Mouse (Mus musculus) heart, embryonic 10.5 days (tissue): ENCODE results near the gene Trnau1ap. TPM values are rescaled to one million over a fixed set of nuclear protein-coding genes. Genes with fewer than 3 reads are reported as not detected.

Source experiments
- DNase-seq: peaks from one replicate; pipeline ENCODE4 v3.0.0-alpha.2; 2017; ENCODE audit warnings: low spot score
- H3K27ac ChIP-seq: fragments of 300-500 bp; sonication (generic); 2 replicates; pipeline ENCODE4 v1.5.1; 2016; ENCODE audit warnings: mild to moderate bottlenecking
- H3K27me3 ChIP-seq: fragments of 300-500 bp; sonication (generic); 2 replicates; pipeline ENCODE4 v1.6.1; 2016; ENCODE audit warnings: mild to moderate bottlenecking; ENCODE audit not compliant: poor library complexity, insufficient read depth, severe bottlenecking
- H3K36me3 ChIP-seq: fragments of 300-500 bp; sonication (generic); 2 replicates; pipeline ENCODE4 v1.6.1; 2016; ENCODE audit warnings: mild to moderate bottlenecking, moderate library complexity
- H3K4me1 ChIP-seq: fragments of 300-500 bp; sonication (generic); 2 replicates; pipeline ENCODE4 v1.6.1; 2016; ENCODE audit warnings: mild to moderate bottlenecking
- H3K4me3 ChIP-seq: fragments of 300-500 bp; sonication (generic); 2 replicates; pipeline ENCODE4 v1.5.1; 2016; ENCODE audit warnings: mild to moderate bottlenecking, moderate library complexity
- H3K9me3 ChIP-seq: fragments of 300-500 bp; sonication (generic); 2 replicates; pipeline ENCODE4 v1.6.1; 2016; ENCODE audit warnings: mild to moderate bottlenecking, moderate library complexity
- WGBS: fragments of 180-500 bp; shearing (Covaris S2); methylation state at CpG from one replicate; pipeline ENCODE4 v1.1.7; 2016; 5-methylcytosine and 5-hydroxymethylcytosine counted together
- polyA plus RNA-seq: library from polyadenylated mRNA; unstranded; fragments of >200 nt; fragmentation: Nextera tagmentation; extraction: Ambion mirVana; gene quantifications from 2 replicates; pipeline ENCODE4 v1.2.1, GENCODE M21; 2016

Trnau1ap gene
- polyA plus RNA-seq, 1 experiment from 2014 or later: 92.0 TPM

DNA sequence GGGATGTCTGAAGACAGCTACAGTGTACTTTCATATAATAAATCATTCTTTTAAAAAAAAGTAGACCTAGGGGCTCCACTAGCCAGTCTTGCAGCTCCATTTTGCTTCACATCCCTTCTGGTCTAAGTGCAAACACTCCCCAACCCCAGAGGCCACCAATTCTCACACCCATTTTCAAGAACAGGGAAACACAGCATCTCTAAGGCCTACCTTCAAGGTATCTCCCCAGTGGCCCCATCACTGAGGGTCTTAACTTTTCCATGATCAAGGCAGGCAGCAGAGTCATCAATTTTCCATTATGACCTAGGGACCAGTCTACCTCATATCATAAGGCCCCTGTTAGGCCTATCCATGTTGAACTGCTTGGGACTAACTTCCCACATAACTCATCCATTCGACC is 22.1 kb upstream of the Trnau1ap start:
- no peak for DNase-seq
- no peaks in the 10 kb centered on the region for H3K27me3 ChIP-seq
- peaks cover 28% of the 10 kb centered on the region for H3K36me3 ChIP-seq
- 20% methylated on average over 1 of the region's 1 CpGs for WGBS
- H3K4me3 ChIP-seq: peak overlapping the region; percentile 76
- peaks cover 10% of the 10 kb centered on the region; the same call in 1 of the 2 replicates for H3K4me1 ChIP-seq
- H3K27ac ChIP-seq: peak overlapping the region; percentile 92; the same call in 1 of the 2 replicates
- no peaks in the 10 kb centered on the region for H3K9me3 ChIP-seq

GRCm38 (mm10) chr4:132350854-132351253 is 21.5 kb upstream of the Trnau1ap start:
- Histone ChIP-seq H3K27me3 (no peaks in the 10 kb centered on the region), H3K9me3 (no peaks in the 10 kb centered on the region), H3K27ac (no peak overlapping the region), H3K36me3 (peaks cover 23% of the 10 kb centered on the region), H3K4me3 (no peak overlapping the region), H3K4me1 (peaks cover 10% of the 10 kb centered on the region; the same call in 1 of the 2 replicates)
- WGBS: 69% methylated on average over 3 of the region's 3 CpGs
- no peak for DNase-seq

- WGBS: 40% methylated on average over 2 of the region's 2 CpGs
- no peak overlapping the region for H3K27ac ChIP-seq
- H3K4me1 ChIP-seq: peaks cover 16% of the 10 kb centered on the region
- no peak for DNase-seq
- H3K27me3 ChIP-seq: no peaks in the 10 kb centered on the region
- H3K36me3 ChIP-seq: peaks cover 23% of the 10 kb centered on the region
- no peak overlapping the region for H3K4me3 ChIP-seq
- no peaks in the 10 kb centered on the region for H3K9me3 ChIP-seq
These were observed 20.9 kb upstream of the Trnau1ap start for GRCm38 (mm10) chr4:132350123-132350740.

GRCm38 (mm10) chr4:132349495-132350122 is 20.3 kb upstream of the Trnau1ap start:
- H3K27me3 ChIP-seq: no peaks in the 10 kb centered on the region
- H3K9me3 ChIP-seq: no peaks in the 10 kb centered on the region
- peaks cover 20% of the 10 kb centered on the region for H3K4me1 ChIP-seq
- H3K4me3 ChIP-seq: no peak overlapping the region
- whole genome bisulfite sequencing: 62% methylated on average over 3 of the region's 3 CpGs
- no peak overlapping the region for H3K27ac ChIP-seq
- DNase-seq: no peak
- peaks cover 23% of the 10 kb centered on the region for H3K36me3 ChIP-seq

- DNase-seq: no peak
- 62% methylated on average over 3 of the region's 3 CpGs for WGBS
- no peak overlapping the region for H3K27ac ChIP-seq
- H3K4me3 ChIP-seq: no peak overlapping the region
- H3K9me3 ChIP-seq: no peaks in the 10 kb centered on the region
- H3K4me1 ChIP-seq: peaks cover 39% of the 10 kb centered on the region
- H3K36me3 ChIP-seq: peaks cover 21% of the 10 kb centered on the region
- no peaks in the 10 kb centered on the region for H3K27me3 ChIP-seq
These were observed 17.3 kb upstream of the Trnau1ap start for GRCm38 (mm10) chr4:132346661-132347060.

DNA sequence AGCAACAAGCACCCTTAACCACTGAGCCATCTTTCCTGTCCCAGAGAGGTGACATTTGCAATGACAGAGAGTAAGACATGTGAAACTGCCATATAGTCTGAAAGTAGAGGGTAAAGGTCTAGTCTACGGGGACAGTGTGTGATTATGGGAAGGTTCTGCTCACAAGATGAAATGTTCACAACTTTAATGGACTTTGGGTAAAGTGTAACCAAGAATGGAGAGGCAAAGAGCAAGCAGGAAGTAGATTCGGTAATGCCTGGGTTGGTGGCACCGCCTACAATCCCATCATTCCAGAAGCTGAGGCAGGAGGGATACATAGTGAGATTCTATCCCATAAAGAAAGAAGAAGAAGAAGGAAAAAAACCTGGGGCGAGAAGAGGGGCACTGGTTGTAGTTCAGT is 16.9 kb upstream of the Trnau1ap start:
- Histone ChIP-seq H3K27ac (no peak overlapping the region), H3K36me3 (peaks cover 20% of the 10 kb centered on the region), H3K27me3 (no peaks in the 10 kb centered on the region), H3K4me3 (no peak overlapping the region; the same call in 1 of the 2 replicates), H3K4me1 (peaks cover 39% of the 10 kb centered on the region), H3K9me3 (no peaks in the 10 kb centered on the region)
- DNase-seq: no peak
- WGBS: 83% methylated on average over 4 of the region's 4 CpGs

GRCm38 (mm10) chr4:132345843-132346212 is 16.5 kb upstream of the Trnau1ap start:
- Histone ChIP-seq H3K4me1 (peaks cover 35% of the 10 kb centered on the region), H3K36me3 (peaks cover 16% of the 10 kb centered on the region), H3K27ac (no peak overlapping the region; the same call in 1 of the 2 replicates), H3K4me3 (peak overlapping the region; percentile 91), H3K27me3 (no peaks in the 10 kb centered on the region), H3K9me3 (no peaks in the 10 kb centered on the region)
- WGBS: 49% methylated on average over 5 of the region's 5 CpGs
- no peak for DNase-seq

- Histone ChIP-seq H3K27ac (peak overlapping the region; percentile 98), H3K36me3 (peaks cover 12% of the 10 kb centered on the region), H3K27me3 (no peaks in the 10 kb centered on the region), H3K4me3 (peak overlapping the region; percentile 91), H3K4me1 (peaks cover 35% of the 10 kb centered on the region), H3K9me3 (no peaks in the 10 kb centered on the region)
- DNase-seq: peak; percentile 96
- under 1% methylated on average over 83 of the region's 83 CpGs for whole genome bisulfite sequencing
These were observed 16.0 kb upstream of the Trnau1ap start for GRCm38 (mm10) chr4:132345135-132345842.

DNA sequence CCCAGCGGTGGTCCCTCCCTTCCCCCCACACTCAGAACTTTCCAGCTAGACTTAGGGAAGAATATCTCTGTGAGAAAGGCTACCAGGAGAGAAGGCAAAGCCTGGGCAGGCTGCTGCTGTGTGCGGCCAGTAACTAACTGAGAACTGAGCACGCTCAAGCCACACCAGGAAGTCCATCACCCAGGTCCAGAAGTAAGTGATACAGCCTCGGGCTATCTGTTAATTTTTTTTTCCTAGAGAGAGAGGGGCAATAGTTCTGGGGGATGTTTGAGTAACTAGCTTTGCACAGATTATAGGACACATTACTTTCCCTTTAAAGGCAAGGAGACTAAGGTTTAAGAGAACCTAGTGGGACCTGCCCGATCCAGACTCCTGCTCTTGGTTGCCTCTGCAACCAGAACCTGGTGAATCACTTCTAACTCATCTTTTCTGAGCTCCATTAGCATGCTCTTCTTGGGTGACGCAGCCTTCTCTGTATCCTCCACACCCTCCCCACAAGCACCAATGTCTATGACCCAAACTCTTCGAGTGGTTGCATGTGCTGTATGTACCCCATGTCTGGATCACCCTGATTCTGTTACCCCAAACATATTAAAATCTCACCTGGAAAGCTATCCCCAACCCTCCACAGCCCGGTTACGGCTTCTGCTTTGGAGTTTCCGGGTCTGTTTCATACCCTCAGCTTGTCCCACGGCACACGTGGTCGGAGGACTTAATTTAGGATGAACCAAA is 15.2 kb upstream of the Trnau1ap start:
- DNase-seq: peak; percentile 83
- Histone ChIP-seq H3K9me3 (no peaks in the 10 kb centered on the region), H3K27ac (peak overlapping the region; percentile 98)

DNA sequence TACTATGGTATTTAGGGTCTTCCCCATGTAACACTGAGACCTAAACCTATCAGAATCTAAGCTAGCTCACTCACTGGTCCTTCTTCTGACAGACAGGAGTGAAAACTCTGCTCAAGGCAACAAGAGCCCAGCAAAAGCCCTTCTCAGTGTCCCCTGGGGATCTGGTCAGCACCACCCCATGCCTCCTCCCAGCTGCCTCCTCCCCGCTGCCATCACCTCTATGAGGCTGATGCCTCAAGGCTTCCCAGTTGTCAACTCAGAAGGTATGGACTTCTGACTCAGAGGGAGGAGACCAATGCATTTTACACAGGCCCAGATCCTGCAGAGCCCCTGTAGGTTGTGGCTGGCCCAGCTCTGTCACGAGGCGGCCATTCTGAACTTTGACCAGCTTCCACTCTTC is 12.1 kb upstream of the Trnau1ap start:
- WGBS: 87% methylated on average over 3 of the region's 3 CpGs
- Histone ChIP-seq H3K27me3 (no peaks in the 10 kb centered on the region), H3K9me3 (no peaks in the 10 kb centered on the region), H3K36me3 (peaks cover 43% of the 10 kb centered on the region), H3K4me1 (peaks cover 35% of the 10 kb centered on the region), H3K4me3 (no peak overlapping the region), H3K27ac (no peak overlapping the region)
- DNase-seq: no peak

More for the DNA sequence above, 15.2 kb upstream of the Trnau1ap start:
- 7% methylated on average over 13 of the region's 13 CpGs for WGBS
- no peaks in the 10 kb centered on the region for H3K27me3 ChIP-seq
- H3K36me3 ChIP-seq: peaks cover 14% of the 10 kb centered on the region
- peak overlapping the region; percentile 91 for H3K4me3 ChIP-seq
- H3K4me1 ChIP-seq: peaks cover 35% of the 10 kb centered on the region

GRCm38 (mm10) chr4:132338943-132339342 is 9.6 kb upstream of the Trnau1ap start:
- Histone ChIP-seq H3K27ac (no peak overlapping the region), H3K9me3 (no peaks in the 10 kb centered on the region), H3K4me3 (no peak overlapping the region), H3K4me1 (peaks cover 18% of the 10 kb centered on the region), H3K36me3 (peaks cover 67% of the 10 kb centered on the region), H3K27me3 (no peaks in the 10 kb centered on the region)
- DNase-seq: no peak
- WGBS: 88% methylated on average over 13 of the region's 13 CpGs

- H3K9me3 ChIP-seq: no peaks in the 10 kb centered on the region
- H3K4me3 ChIP-seq: no peak overlapping the region
- peaks cover 15% of the 10 kb centered on the region for H3K4me1 ChIP-seq
- no peaks in the 10 kb centered on the region for H3K27me3 ChIP-seq
- 81% methylated on average over 6 of the region's 6 CpGs for WGBS
- peaks cover 60% of the 10 kb centered on the region for H3K36me3 ChIP-seq
- DNase-seq: no peak
- no peak overlapping the region for H3K27ac ChIP-seq
These were observed 3.5 kb upstream of the Trnau1ap start for GRCm38 (mm10) chr4:132332880-132333279.
